Mouse (Mus musculus): ENCODE data around the gene Zkscan1. TPM values are rescaled to one million over a fixed set of nuclear protein-coding genes. Genes with fewer than 3 reads are reported as not detected.
"Not testable (repeated sequence)": the region's sequence is repeated elsewhere in the genome, so short reads cannot be mapped to it uniquely, and the experiment has no call there.

Gene Zkscan1
- polyA plus RNA-seq (2015; fragmentation: Nextera tagmentation; extraction: Ambion mirVana): 24.7 and 27.5 TPM in 2 replicates

GRCm38 (mm10) chr5:138084996-138085395 is at the start of gene Zkscan1:
Gene Zkscan1 (plus strand): TSS chr5:138085084.
- peak within 1 kb of the TSS; percentile 97 for H3K9ac ChIP-seq
- H3K4me2 ChIP-seq: peak within 1 kb of the TSS; percentile 90
- ATAC-seq: peak; percentile 97
- peaks cover 27% of the 10 kb centered on the region for H3K4me1 ChIP-seq
- WGBS: under 1% methylated on average over 27 of the region's 27 CpGs
- H3K27ac ChIP-seq: peak within 1 kb of the TSS; percentile 88
- no peaks in the 10 kb centered on the region for H3K27me3 ChIP-seq
- H3K9me3 ChIP-seq (replicated peaks): no peaks in the 10 kb centered on the region
- peaks cover 14% of the 10 kb centered on the region; the same call in 1 of the 2 replicates for H3K36me3 ChIP-seq (ENCODE audit: poor library complexity, severe bottlenecking)
- peak within 1 kb of the TSS; percentile 91 for H3K4me3 ChIP-seq

GRCm38 (mm10) chr5:138052894-138053293 is 32.0 kb upstream of the Zkscan1 start, which contains the start of gene Smok3c:
Gene Smok3c (plus strand): TSS chr5:138053194.
- H3K9ac ChIP-seq; H3K4me3 ChIP-seq; ATAC-seq; H3K36me3 ChIP-seq (ENCODE audit: poor library complexity, severe bottlenecking); H3K4me2 ChIP-seq; H3K27ac ChIP-seq; H3K9me3 ChIP-seq (replicated peaks); H3K4me1 ChIP-seq; H3K27me3 ChIP-seq: not testable (repeated sequence)
- WGBS: no CpG with 5 or more reads among the region's 5 CpGs

- ATAC-seq: no peak
- Histone ChIP-seq H3K4me3 (no peak overlapping the region), H3K9ac (no peak overlapping the region), H3K4me1 (no peaks in the 10 kb centered on the region), H3K27me3 (no peaks in the 10 kb centered on the region), H3K36me3 (ENCODE audit: poor library complexity, severe bottlenecking) (no peaks in the 10 kb centered on the region), H3K27ac (no peak overlapping the region), H3K4me2 (no peak overlapping the region), H3K9me3 (replicated peaks) (no peaks in the 10 kb centered on the region)
- WGBS: 91% methylated on average over 4 of the region's 4 CpGs
Observed at GRCm38 (mm10) chr5:138073803-138074202, 11.1 kb upstream of the Zkscan1 start.

- Histone ChIP-seq H3K9ac (no peak overlapping the region), H3K4me2 (no peak overlapping the region), H3K36me3 (ENCODE audit: poor library complexity, severe bottlenecking) (no peaks in the 10 kb centered on the region), H3K9me3 (replicated peaks) (no peaks in the 10 kb centered on the region), H3K4me3 (no peak overlapping the region), H3K4me1 (no peaks in the 10 kb centered on the region), H3K27ac (no peak overlapping the region), H3K27me3 (no peaks in the 10 kb centered on the region)
- WGBS: 82% methylated on average over 3 of the region's 3 CpGs
- no peak for ATAC-seq
Observed at GRCm38 (mm10) chr5:138075684-138076083, 9.2 kb upstream of the Zkscan1 start.

GRCm38 (mm10) chr5:138076148-138076547 is 8.7 kb upstream of the Zkscan1 start:
- H3K9me3 ChIP-seq (replicated peaks): no peaks in the 10 kb centered on the region
- H3K27me3 ChIP-seq: no peaks in the 10 kb centered on the region
- H3K4me3 ChIP-seq: no peak overlapping the region
- 63% methylated on average over 2 of the region's 2 CpGs for WGBS
- H3K4me2 ChIP-seq: no peak overlapping the region
- ATAC-seq: no peak
- H3K9ac ChIP-seq: no peak overlapping the region
- H3K36me3 ChIP-seq (ENCODE audit: poor library complexity, severe bottlenecking): no peaks in the 10 kb centered on the region
- no peaks in the 10 kb centered on the region for H3K4me1 ChIP-seq
- H3K27ac ChIP-seq: no peak overlapping the region

GRCm38 (mm10) chr5:138080456-138080855 is 4.4 kb upstream of the Zkscan1 start:
- Histone ChIP-seq H3K4me2 (no peak overlapping the region), H3K27me3 (no peaks in the 10 kb centered on the region), H3K4me3 (no peak overlapping the region), H3K4me1 (no peaks in the 10 kb centered on the region), H3K27ac (no peak overlapping the region), H3K9me3 (replicated peaks) (no peaks in the 10 kb centered on the region), H3K36me3 (ENCODE audit: poor library complexity, severe bottlenecking) (no peaks in the 10 kb centered on the region), H3K9ac (no peak overlapping the region)
- 87% methylated on average over 5 of the region's 5 CpGs for WGBS
- no peak for ATAC-seq

DNA sequence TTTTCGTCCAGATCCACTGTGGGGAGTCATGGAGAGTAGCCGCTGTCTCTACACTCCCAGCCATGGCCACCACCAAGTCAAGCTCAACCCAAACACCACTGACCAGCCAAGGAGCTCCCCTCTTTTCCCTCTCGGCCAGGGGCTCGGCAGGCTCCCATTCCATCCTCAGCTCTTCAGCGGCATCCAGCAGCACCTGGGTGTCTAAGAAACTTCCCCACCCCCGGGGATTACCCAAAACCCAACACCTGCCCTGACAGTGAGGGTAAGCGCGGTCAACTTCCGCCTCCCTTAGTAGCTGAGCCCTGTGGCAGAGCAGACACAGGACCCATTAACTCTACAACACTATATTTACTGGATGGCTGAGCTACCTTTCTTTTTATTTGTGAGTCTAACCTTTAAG is 3.4 kb upstream of the Zkscan1 start:
- Histone ChIP-seq H3K27ac (no peak overlapping the region), H3K36me3 (ENCODE audit: poor library complexity, severe bottlenecking) (no peaks in the 10 kb centered on the region), H3K27me3 (no peaks in the 10 kb centered on the region), H3K9ac (no peak overlapping the region), H3K4me3 (no peak overlapping the region), H3K9me3 (replicated peaks) (no peaks in the 10 kb centered on the region), H3K4me1 (peaks cover 7% of the 10 kb centered on the region), H3K4me2 (no peak overlapping the region)
- no peak for ATAC-seq
- WGBS: 82% methylated on average over 9 of the region's 9 CpGs

DNA sequence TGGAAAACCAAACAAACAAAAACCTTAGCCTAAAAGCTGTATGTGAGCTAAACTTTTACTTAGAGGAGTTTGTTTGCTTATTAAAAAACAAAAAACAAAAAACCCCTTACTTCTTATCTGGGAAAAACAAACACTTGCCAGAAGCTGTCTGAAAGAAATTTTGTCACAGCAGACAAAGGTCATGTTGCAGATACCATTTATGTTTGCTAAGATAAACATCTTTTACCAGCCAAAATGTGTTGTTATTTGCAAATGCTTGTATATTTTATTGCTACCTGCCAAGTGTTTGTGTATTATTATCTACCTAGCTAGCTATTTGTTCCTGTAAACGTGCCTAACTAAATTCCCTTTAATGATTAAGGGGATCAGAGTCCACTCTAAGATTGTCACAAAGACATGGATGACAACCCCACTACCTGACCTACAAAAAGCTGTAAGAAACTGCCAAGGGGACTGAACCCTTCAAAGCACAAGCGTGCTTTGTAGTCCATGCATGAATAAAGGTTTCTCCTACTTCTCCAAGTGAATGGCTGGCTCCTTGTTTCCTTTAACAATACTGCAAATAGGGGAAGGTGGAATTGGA is 1.5 kb upstream of the Zkscan1 start:
- no peaks in the 10 kb centered on the region for H3K27me3 ChIP-seq
- H3K4me2 ChIP-seq: no peak overlapping the region
- no peak overlapping the region for H3K4me3 ChIP-seq
- H3K4me1 ChIP-seq: peaks cover 25% of the 10 kb centered on the region
- no peak for ATAC-seq
- H3K27ac ChIP-seq: no peak overlapping the region
- H3K36me3 ChIP-seq (ENCODE audit: poor library complexity, severe bottlenecking): peaks cover 14% of the 10 kb centered on the region; the same call in 1 of the 2 replicates
- H3K9ac ChIP-seq: no peak overlapping the region
- no peaks in the 10 kb centered on the region for H3K9me3 ChIP-seq (replicated peaks)
- 71% methylated on average over 2 of the region's 2 CpGs for WGBS

- no peaks in the 10 kb centered on the region for H3K9me3 ChIP-seq (replicated peaks)
- no peaks in the 10 kb centered on the region for H3K27me3 ChIP-seq
- WGBS: 94% methylated on average over 2 of the region's 2 CpGs
- no peak overlapping the region for H3K27ac ChIP-seq
- H3K4me2 ChIP-seq: no peak overlapping the region
- H3K4me1 ChIP-seq: peaks cover 27% of the 10 kb centered on the region
- peaks cover 14% of the 10 kb centered on the region; the same call in 1 of the 2 replicates for H3K36me3 ChIP-seq (ENCODE audit: poor library complexity, severe bottlenecking)
- ATAC-seq: no peak
- H3K4me3 ChIP-seq: no peak overlapping the region
- H3K9ac ChIP-seq: no peak overlapping the region
Observed at GRCm38 (mm10) chr5:138083936-138084335, 948 bp upstream of the Zkscan1 start.

DNA sequence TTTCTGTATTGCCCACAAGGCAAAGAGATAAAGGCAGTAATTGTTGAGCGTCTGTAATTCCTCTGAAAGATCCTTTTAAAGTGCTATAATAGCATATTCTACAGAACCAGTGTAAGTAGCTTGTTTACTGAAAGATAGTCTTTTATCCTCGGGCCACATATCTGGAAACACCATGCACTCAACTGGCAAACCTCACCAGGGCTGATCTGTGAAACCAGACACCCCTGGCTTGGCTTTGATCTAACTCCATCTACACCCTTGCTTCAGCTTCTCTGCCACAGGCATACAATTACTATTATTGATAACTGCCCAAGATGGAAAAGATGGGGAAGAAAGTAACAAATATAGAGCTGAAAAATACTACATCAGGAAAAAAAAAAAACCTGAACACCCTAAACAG is 377 bp upstream of the Zkscan1 start:
- Histone ChIP-seq H3K27ac (no peak overlapping the region), H3K27me3 (no peaks in the 10 kb centered on the region), H3K4me3 (peak overlapping the region; percentile 91), H3K4me1 (peaks cover 27% of the 10 kb centered on the region), H3K4me2 (peak overlapping the region; percentile 90), H3K36me3 (ENCODE audit: poor library complexity, severe bottlenecking) (peaks cover 14% of the 10 kb centered on the region; the same call in 1 of the 2 replicates), H3K9ac (0 out of 2 replicates have a peak overlapping the region, but pooled peaks have one; percentile 97), H3K9me3 (replicated peaks) (no peaks in the 10 kb centered on the region)
- ATAC-seq: peak; percentile 44
- WGBS: 73% methylated on average over 2 of the region's 2 CpGs

- peaks cover 27% of the 10 kb centered on the region for H3K4me1 ChIP-seq
- peak overlapping the region; percentile 90 for H3K4me2 ChIP-seq
- H3K36me3 ChIP-seq (ENCODE audit: poor library complexity, severe bottlenecking): peaks cover 14% of the 10 kb centered on the region; the same call in 1 of the 2 replicates
- peak overlapping the region; percentile 97 for H3K9ac ChIP-seq
- under 1% methylated on average over 18 of the region's 18 CpGs for WGBS
- H3K9me3 ChIP-seq (replicated peaks): no peaks in the 10 kb centered on the region
- peak overlapping the region; percentile 91 for H3K4me3 ChIP-seq
- peak overlapping the region; percentile 88 for H3K27ac ChIP-seq
- peak; percentile 14; the same call in 1 of the 2 replicates for ATAC-seq
- no peaks in the 10 kb centered on the region for H3K27me3 ChIP-seq
Observed at GRCm38 (mm10) chr5:138085421-138085911, 582 bp downstream of the Zkscan1 start.

GRCm38 (mm10) chr5:138086842-138087241 is 2.0 kb downstream of the Zkscan1 start:
- Histone ChIP-seq H3K36me3 (ENCODE audit: poor library complexity, severe bottlenecking) (peaks cover 14% of the 10 kb centered on the region; the same call in 1 of the 2 replicates), H3K4me3 (peak overlapping the region; percentile 91), H3K27ac (no peak overlapping the region), H3K4me2 (peak overlapping the region; percentile 90), H3K9ac (peak overlapping the region; percentile 97; the same call in 1 of the 2 replicates), H3K9me3 (replicated peaks) (no peaks in the 10 kb centered on the region), H3K27me3 (no peaks in the 10 kb centered on the region), H3K4me1 (peaks cover 27% of the 10 kb centered on the region)
- ATAC-seq: no peak
- 83% methylated on average over 3 of the region's 3 CpGs for WGBS
